Mouse (Mus musculus): ENCODE measurements around the gene Eomes. TPM values are rescaled to one million over a fixed set of nuclear protein-coding genes. Genes with fewer than 3 reads are reported as not detected.

Gene Eomes
- polyA plus RNA-seq, 1 experiment from 2014 or later: not detected

DNA sequence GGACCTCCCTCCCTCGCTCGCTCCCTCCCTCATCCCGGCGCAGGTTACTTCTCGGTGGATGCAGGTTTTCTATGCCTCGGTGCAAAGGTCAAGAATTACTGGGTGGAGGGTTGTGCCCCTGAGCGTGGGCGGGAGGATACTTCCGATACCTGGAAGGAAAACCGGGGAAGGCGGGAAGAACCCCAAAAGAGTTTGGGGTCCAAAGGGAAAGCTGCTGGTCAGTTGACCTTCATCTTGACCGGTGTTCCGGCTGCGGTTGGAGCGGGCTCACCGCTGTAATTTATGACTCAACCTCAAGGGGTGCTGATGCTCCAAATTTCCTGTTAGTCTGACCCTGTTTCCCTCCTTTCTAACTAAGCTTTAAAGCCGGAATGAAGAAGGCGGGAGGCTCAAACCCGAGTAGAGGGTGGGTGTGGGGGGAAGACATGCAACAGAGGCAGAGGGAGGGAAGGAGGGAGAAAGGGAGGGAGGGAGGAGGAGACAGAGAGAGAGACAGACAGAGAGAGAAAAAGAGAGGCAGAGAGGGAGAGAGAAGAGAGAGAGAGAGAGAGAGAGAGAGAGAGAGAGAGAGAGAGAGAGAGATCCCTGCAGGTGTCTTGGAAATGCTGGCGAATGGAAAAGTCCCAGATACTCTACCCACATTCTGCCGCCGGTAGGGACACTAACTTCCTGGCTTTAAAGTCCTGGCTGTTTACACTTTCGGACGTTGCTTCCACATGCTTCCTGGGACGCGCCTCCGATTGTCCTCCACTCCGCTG is 10.3 kb downstream of the Eomes start:
- H3K9me3 ChIP-seq (replicated peaks): no peaks in the 10 kb centered on the region
- no peak overlapping the region for H3K27ac ChIP-seq
- peaks cover 18% of the 10 kb centered on the region; the same call in 1 of the 2 replicates for H3K4me1 ChIP-seq
- no peaks in the 10 kb centered on the region for H3K36me3 ChIP-seq
- H3K9ac ChIP-seq: no peak overlapping the region
- H3K4me2 ChIP-seq: peak overlapping the region; percentile 57
- peak overlapping the region; percentile 36 for H3K4me3 ChIP-seq
- WGBS (ENCODE audit: insufficient replicate concordance): under 1% methylated on average over 27 of the region's 28 CpGs
- H3K27me3 ChIP-seq (replicated peaks): peaks cover 92% of the 10 kb centered on the region
- no peak for ATAC-seq

- under 1% methylated on average over 20 of the region's 20 CpGs for WGBS (ENCODE audit: insufficient replicate concordance)
- H3K9me3 ChIP-seq (replicated peaks): 0 out of 2 replicates have a peak, but pooled peaks cover under 1% of the 10 kb centered on the region
- peaks cover 85% of the 10 kb centered on the region for H3K27me3 ChIP-seq (replicated peaks)
- peaks cover 18% of the 10 kb centered on the region; the same call in 1 of the 2 replicates for H3K4me1 ChIP-seq
- peak overlapping the region; percentile 36 for H3K4me3 ChIP-seq
- no peak for ATAC-seq
- H3K36me3 ChIP-seq: no peaks in the 10 kb centered on the region
- H3K4me2 ChIP-seq: peak overlapping the region; percentile 57
- H3K27ac ChIP-seq: no peak overlapping the region
- H3K9ac ChIP-seq: no peak overlapping the region
Measured at GRCm38 (mm10) chr9:118488896-118489578, 11.0 kb downstream of the Eomes start.

- Histone ChIP-seq H3K9me3 (replicated peaks) (0 out of 2 replicates have a peak, but pooled peaks cover 6% of the 10 kb centered on the region), H3K4me2 (peak overlapping the region; percentile 54), H3K4me3 (peak overlapping the region; percentile 17; the same call in 1 of the 2 replicates), H3K27ac (no peak overlapping the region), H3K9ac (no peak overlapping the region), H3K27me3 (replicated peaks) (peaks cover 79% of the 10 kb centered on the region), H3K4me1 (peaks cover 18% of the 10 kb centered on the region; the same call in 1 of the 2 replicates), H3K36me3 (no peaks in the 10 kb centered on the region)
- ATAC-seq: peak; percentile 66
- under 1% methylated on average over 16 of the region's 16 CpGs for WGBS (ENCODE audit: insufficient replicate concordance)
Measured at GRCm38 (mm10) chr9:118489579-118490019, 11.6 kb downstream of the Eomes start.

GRCm38 (mm10) chr9:118491195-118491594 is 13.2 kb downstream of the Eomes start:
- Histone ChIP-seq H3K9ac (no peak overlapping the region), H3K4me3 (no peak overlapping the region), H3K36me3 (no peaks in the 10 kb centered on the region), H3K27ac (no peak overlapping the region), H3K27me3 (replicated peaks) (peaks cover 64% of the 10 kb centered on the region), H3K4me1 (peaks cover 30% of the 10 kb centered on the region), H3K9me3 (replicated peaks) (0 out of 2 replicates have a peak, but pooled peaks cover 6% of the 10 kb centered on the region), H3K4me2 (no peak overlapping the region)
- ATAC-seq: no peak
- WGBS (ENCODE audit: insufficient replicate concordance): 57% methylated on average over 4 of the region's 4 CpGs

- Histone ChIP-seq H3K27ac (no peak overlapping the region), H3K9me3 (replicated peaks) (0 out of 2 replicates have a peak, but pooled peaks cover 6% of the 10 kb centered on the region), H3K9ac (no peak overlapping the region), H3K36me3 (no peaks in the 10 kb centered on the region), H3K4me1 (peaks cover 28% of the 10 kb centered on the region), H3K27me3 (replicated peaks) (peaks cover 44% of the 10 kb centered on the region), H3K4me3 (no peak overlapping the region), H3K4me2 (no peak overlapping the region)
- 75% methylated on average over 8 of the region's 8 CpGs for WGBS (ENCODE audit: insufficient replicate concordance)
- ATAC-seq: no peak
Measured at GRCm38 (mm10) chr9:118492932-118493698, 15.1 kb downstream of the Eomes start.

- no peak overlapping the region for H3K4me2 ChIP-seq
- peaks cover 34% of the 10 kb centered on the region for H3K27me3 ChIP-seq (replicated peaks)
- no peak overlapping the region for H3K27ac ChIP-seq
- no peak for ATAC-seq
- H3K4me3 ChIP-seq: no peak overlapping the region
- WGBS (ENCODE audit: insufficient replicate concordance): 80% methylated on average over 5 of the region's 5 CpGs
- H3K4me1 ChIP-seq: peaks cover 25% of the 10 kb centered on the region
- H3K9ac ChIP-seq: no peak overlapping the region
- no peaks in the 10 kb centered on the region for H3K36me3 ChIP-seq
- H3K9me3 ChIP-seq (replicated peaks): 0 out of 2 replicates have a peak, but pooled peaks cover 6% of the 10 kb centered on the region
Measured at GRCm38 (mm10) chr9:118494106-118494505, 16.1 kb downstream of the Eomes start.

DNA sequence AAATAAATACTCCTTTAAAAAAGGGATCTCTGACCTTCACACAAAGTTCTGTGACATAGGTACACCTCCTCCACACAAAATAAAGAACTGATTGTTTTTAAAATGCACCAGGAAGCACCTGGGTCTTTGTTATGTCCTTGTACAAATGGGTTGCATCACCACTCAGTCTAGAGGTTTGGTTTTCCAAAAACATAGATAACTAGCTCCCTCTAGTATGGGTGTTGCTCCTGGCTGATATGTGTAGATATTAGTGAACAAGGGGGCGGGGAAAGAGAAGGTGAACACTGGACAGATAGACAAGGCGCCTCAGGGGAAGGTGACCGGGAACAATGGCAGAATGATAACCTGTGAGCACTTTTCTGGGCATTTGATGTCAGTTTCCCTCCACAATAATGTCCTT is 17.9 kb downstream of the Eomes start:
- Histone ChIP-seq H3K27me3 (replicated peaks) (peaks cover 17% of the 10 kb centered on the region), H3K4me2 (0 out of 2 replicates have a peak overlapping the region, but pooled peaks have one; percentile 12), H3K36me3 (no peaks in the 10 kb centered on the region), H3K4me3 (no peak overlapping the region), H3K9ac (no peak overlapping the region), H3K4me1 (peaks cover 22% of the 10 kb centered on the region), H3K9me3 (replicated peaks) (0 out of 2 replicates have a peak, but pooled peaks cover 6% of the 10 kb centered on the region), H3K27ac (no peak overlapping the region)
- WGBS (ENCODE audit: insufficient replicate concordance): 40% methylated on average over 3 of the region's 3 CpGs
- peak; percentile 87 for ATAC-seq

GRCm38 (mm10) chr9:118496952-118497351 is 18.9 kb downstream of the Eomes start:
- H3K4me2 ChIP-seq: no peak overlapping the region
- 75% methylated on average over 3 of the region's 3 CpGs for WGBS (ENCODE audit: insufficient replicate concordance)
- H3K27me3 ChIP-seq (replicated peaks): peaks cover 8% of the 10 kb centered on the region; the same call in 1 of the 2 replicates
- 0 out of 2 replicates have a peak, but pooled peaks have one; percentile 33 for ATAC-seq
- no peak overlapping the region for H3K9ac ChIP-seq
- no peaks in the 10 kb centered on the region for H3K36me3 ChIP-seq
- H3K9me3 ChIP-seq (replicated peaks): 0 out of 2 replicates have a peak, but pooled peaks cover 6% of the 10 kb centered on the region
- H3K4me1 ChIP-seq: peaks cover 22% of the 10 kb centered on the region
- H3K4me3 ChIP-seq: no peak overlapping the region
- no peak overlapping the region for H3K27ac ChIP-seq

DNA sequence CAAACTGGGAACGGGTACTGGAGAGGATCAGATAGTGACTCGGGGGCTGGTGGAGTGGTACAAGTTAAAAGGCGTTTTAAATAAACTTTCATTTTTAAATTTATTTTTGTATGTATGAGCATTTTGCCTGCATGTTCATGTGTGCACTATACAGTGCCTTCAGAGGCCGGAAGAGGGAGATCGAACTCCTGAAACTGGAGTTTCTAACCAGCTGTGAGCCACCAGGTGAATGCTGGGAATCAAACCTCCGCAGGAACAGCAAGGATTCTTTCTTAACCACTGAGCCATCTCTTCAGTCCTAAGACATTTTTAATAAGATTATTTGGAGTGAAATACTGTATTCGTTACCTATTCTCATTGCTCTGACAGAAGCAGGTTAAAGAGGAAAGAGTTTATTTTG is 20.0 kb downstream of the Eomes start:
- no peak overlapping the region for H3K9ac ChIP-seq
- ATAC-seq: no peak
- 54% methylated on average over 7 of the region's 7 CpGs for WGBS (ENCODE audit: insufficient replicate concordance)
- 0 out of 2 replicates have a peak, but pooled peaks cover 6% of the 10 kb centered on the region for H3K9me3 ChIP-seq (replicated peaks)
- H3K36me3 ChIP-seq: no peaks in the 10 kb centered on the region
- H3K4me3 ChIP-seq: no peak overlapping the region
- H3K4me1 ChIP-seq: peaks cover 22% of the 10 kb centered on the region
- no peak overlapping the region for H3K27ac ChIP-seq
- H3K4me2 ChIP-seq: no peak overlapping the region
- no peaks in the 10 kb centered on the region; the same call in 1 of the 2 replicates for H3K27me3 ChIP-seq (replicated peaks)

GRCm38 (mm10) chr9:118500963-118501362 is 23.0 kb downstream of the Eomes start:
- Histone ChIP-seq H3K36me3 (no peaks in the 10 kb centered on the region), H3K9me3 (replicated peaks) (no peaks in the 10 kb centered on the region), H3K9ac (no peak overlapping the region), H3K4me3 (no peak overlapping the region), H3K4me1 (peaks cover 18% of the 10 kb centered on the region), H3K27me3 (replicated peaks) (no peaks in the 10 kb centered on the region; the same call in 1 of the 2 replicates), H3K27ac (no peak overlapping the region), H3K4me2 (no peak overlapping the region)
- ATAC-seq: no peak
- 66% methylated on average over 6 of the region's 6 CpGs for WGBS (ENCODE audit: insufficient replicate concordance)

- H3K27me3 ChIP-seq (replicated peaks): no peaks in the 10 kb centered on the region
- no peak for ATAC-seq
- WGBS (ENCODE audit: insufficient replicate concordance): 69% methylated on average over 3 of the region's 3 CpGs
Measured at GRCm38 (mm10) chr9:118504656-118505055, 26.6 kb downstream of the Eomes start.

More at GRCm38 (mm10) chr9:118504656-118505055, 26.6 kb downstream of the Eomes start:
- Histone ChIP-seq H3K9me3 (replicated peaks) (no peaks in the 10 kb centered on the region), H3K9ac (no peak overlapping the region), H3K27ac (no peak overlapping the region), H3K36me3 (no peaks in the 10 kb centered on the region), H3K4me1 (peaks cover 29% of the 10 kb centered on the region), H3K4me2 (no peak overlapping the region), H3K4me3 (no peak overlapping the region)
